Mouse (Mus musculus): ENCODE measurements around the gene Atn1.

DNA sequence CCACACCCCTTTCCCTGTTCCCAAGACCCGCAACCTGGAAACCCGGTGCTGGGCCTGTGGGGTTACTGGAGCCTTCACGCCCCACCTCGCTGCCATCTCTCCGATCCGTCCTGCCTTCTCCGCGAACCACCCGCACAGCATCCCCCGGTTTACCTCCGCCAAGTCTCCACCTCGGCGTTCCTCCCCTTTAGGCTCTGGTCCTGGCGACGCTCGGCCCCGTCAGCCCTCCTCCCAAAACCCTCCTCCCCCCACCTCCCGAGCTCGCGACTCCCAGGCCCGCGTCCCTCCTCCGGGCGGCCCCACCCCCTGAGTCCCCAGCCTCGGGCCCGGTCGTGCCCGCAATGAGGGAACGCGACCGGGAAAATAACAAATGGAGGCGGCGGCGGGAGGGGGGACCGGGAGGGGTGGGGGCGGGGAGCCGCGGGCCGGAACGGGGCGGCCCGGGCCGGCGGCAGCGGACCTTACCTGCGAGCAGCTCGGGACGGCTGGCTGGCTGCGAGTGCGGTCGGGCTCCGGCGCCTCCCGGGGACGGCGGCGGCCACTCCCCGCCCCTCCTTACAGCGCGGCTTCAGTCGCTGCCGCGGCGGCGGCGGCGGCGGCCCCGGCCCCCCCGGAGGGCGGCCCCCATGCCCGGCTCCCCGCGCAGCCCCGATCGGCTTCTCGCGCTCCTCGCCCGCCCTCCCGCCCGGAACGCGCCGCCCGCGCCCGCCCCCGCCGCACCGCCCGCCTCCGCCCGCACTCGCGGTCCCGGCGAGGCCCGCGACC lies at the start of gene Atn1, which contains the start of gene Gm45234:
- no peak for TF ChIP-seq CTCF (IDR thresholded peaks at IDR 0.05; ENCODE audit: low read depth)
- TF ChIP-seq EP300 (IDR thresholded peaks at IDR 0.05; ENCODE audit: low read depth): no peak

Measured in liver, postnatal 0 days (tissue).